Mouse (Mus musculus): ENCODE data around the gene Tor4a. TPM values are rescaled to one million over a fixed set of nuclear protein-coding genes. Genes with fewer than 3 reads are reported as not detected.
A peak's percentile ranks its signal among the peaks of the same experiment; 100 is the strongest.

Tor4a gene
- polyA plus RNA-seq, 1 experiment from 2014 or later: 6.5 TPM

- no peak within 1 kb of the TSS for H3K4me3 ChIP-seq (ENCODE audit: low read depth, low read length)
- no peak within 1 kb of the TSS for H3K4me2 ChIP-seq (ENCODE audit: low read depth, low read length)
- H3K36me3 ChIP-seq (ENCODE audit: control insufficient read depth, insufficient read depth): peaks cover 14% of the 10 kb centered on the region
- H3K9me3 ChIP-seq (replicated peaks; ENCODE audit: control insufficient read depth, low read length): no peaks in the 10 kb centered on the region
- no peak within 1 kb of the TSS for H3K9ac ChIP-seq (ENCODE audit: low read depth, low read length)
- H3K27ac ChIP-seq (ENCODE audit: low read length): no peak within 1 kb of the TSS
- no peaks in the 10 kb centered on the region for H3K27me3 ChIP-seq (ENCODE audit: control insufficient read depth, insufficient read depth, low read depth, low read length)
- no peak for ATAC-seq (ENCODE audit: low read depth)
- peaks cover 12% of the 10 kb centered on the region for H3K4me1 ChIP-seq (ENCODE audit: control insufficient read depth, low read depth, low read length)
Measured at GRCm38 (mm10) chr2:25218445-25218844, 21.8 kb upstream of the Tor4a start, which contains the start of gene Fam166a. Gene Fam166a, plus strand, starts transcription at chr2:25218745.

- H3K9ac ChIP-seq (ENCODE audit: low read depth, low read length): no peak overlapping the region
- H3K4me1 ChIP-seq (ENCODE audit: control insufficient read depth, low read depth, low read length): peaks cover 7% of the 10 kb centered on the region
- H3K27me3 ChIP-seq (ENCODE audit: control insufficient read depth, insufficient read depth, low read depth, low read length): no peaks in the 10 kb centered on the region
- WGBS (ENCODE audit: insufficient replicate concordance): 51% methylated on average over 2 of the region's 2 CpGs
- no peak overlapping the region for H3K27ac ChIP-seq (ENCODE audit: low read length)
- no peak for ATAC-seq (ENCODE audit: low read depth)
- peaks cover 10% of the 10 kb centered on the region for H3K36me3 ChIP-seq (ENCODE audit: control insufficient read depth, insufficient read depth)
- H3K4me3 ChIP-seq (ENCODE audit: low read depth, low read length): no peak overlapping the region
- no peaks in the 10 kb centered on the region for H3K9me3 ChIP-seq (replicated peaks; ENCODE audit: control insufficient read depth, low read length)
- H3K4me2 ChIP-seq (ENCODE audit: low read depth, low read length): no peak overlapping the region
Measured at GRCm38 (mm10) chr2:25217666-25218065, 21.0 kb upstream of the Tor4a start.

- H3K36me3 ChIP-seq (ENCODE audit: control insufficient read depth, insufficient read depth): no peaks in the 10 kb centered on the region
- no peak within 1 kb of the TSS for H3K27ac ChIP-seq (ENCODE audit: low read length)
- no peak within 1 kb of the TSS for H3K9ac ChIP-seq (ENCODE audit: low read depth, low read length)
- no peak within 1 kb of the TSS for H3K4me3 ChIP-seq (ENCODE audit: low read depth, low read length)
- no peak for ATAC-seq (ENCODE audit: low read depth)
- H3K4me2 ChIP-seq (ENCODE audit: low read depth, low read length): no peak within 1 kb of the TSS
- H3K9me3 ChIP-seq (replicated peaks; ENCODE audit: control insufficient read depth, low read length): no peaks in the 10 kb centered on the region
- peaks cover 18% of the 10 kb centered on the region for H3K4me1 ChIP-seq (ENCODE audit: control insufficient read depth, low read depth, low read length)
- 59% methylated on average over 3 of the region's 3 CpGs for WGBS (ENCODE audit: insufficient replicate concordance)
- no peaks in the 10 kb centered on the region for H3K27me3 ChIP-seq (ENCODE audit: control insufficient read depth, insufficient read depth, low read depth, low read length)
Measured at GRCm38 (mm10) chr2:25214444-25214843, 17.8 kb upstream of the Tor4a start, which contains the start of gene Stpg3. Gene Stpg3, minus strand, starts transcription at chr2:25214637.

- no peak overlapping the region for H3K27ac ChIP-seq (ENCODE audit: low read length)
- ATAC-seq (ENCODE audit: low read depth): no peak
- no peak overlapping the region for H3K4me3 ChIP-seq (ENCODE audit: low read depth, low read length)
- H3K4me1 ChIP-seq (ENCODE audit: control insufficient read depth, low read depth, low read length): peaks cover 18% of the 10 kb centered on the region
- H3K9me3 ChIP-seq (replicated peaks; ENCODE audit: control insufficient read depth, low read length): no peaks in the 10 kb centered on the region
- H3K27me3 ChIP-seq (ENCODE audit: control insufficient read depth, insufficient read depth, low read depth, low read length): no peaks in the 10 kb centered on the region
- no peak overlapping the region for H3K4me2 ChIP-seq (ENCODE audit: low read depth, low read length)
- no peaks in the 10 kb centered on the region for H3K36me3 ChIP-seq (ENCODE audit: control insufficient read depth, insufficient read depth)
- H3K9ac ChIP-seq (ENCODE audit: low read depth, low read length): no peak overlapping the region
- WGBS (ENCODE audit: insufficient replicate concordance): 71% methylated on average over 23 of the region's 23 CpGs
Measured at GRCm38 (mm10) chr2:25213266-25213865, 16.7 kb upstream of the Tor4a start.

- Histone ChIP-seq H3K27ac (ENCODE audit: low read length) (peak within 1 kb of the TSS; percentile 82), H3K36me3 (ENCODE audit: control insufficient read depth, insufficient read depth) (peaks cover 5% of the 10 kb centered on the region; the same call in 1 of the 2 replicates), H3K9ac (ENCODE audit: low read depth, low read length) (peak within 1 kb of the TSS; percentile 94), H3K4me1 (ENCODE audit: control insufficient read depth, low read depth, low read length) (peaks cover 18% of the 10 kb centered on the region), H3K4me2 (ENCODE audit: low read depth, low read length) (peak within 1 kb of the TSS; percentile 88), H3K4me3 (ENCODE audit: low read depth, low read length) (peak within 1 kb of the TSS; percentile 83), H3K9me3 (replicated peaks; ENCODE audit: control insufficient read depth, low read length) (no peaks in the 10 kb centered on the region), H3K27me3 (ENCODE audit: control insufficient read depth, insufficient read depth, low read depth, low read length) (no peaks in the 10 kb centered on the region)
- WGBS (ENCODE audit: insufficient replicate concordance): under 1% methylated on average over 44 of the region's 44 CpGs
- peak; percentile 94 for ATAC-seq (ENCODE audit: low read depth)
Measured at GRCm38 (mm10) chr2:25211121-25211670, 14.5 kb upstream of the Tor4a start, which contains the start of gene Nelfb. Gene Nelfb, minus strand, starts transcription at chr2:25211489.

- Histone ChIP-seq H3K9ac (ENCODE audit: low read depth, low read length) (peak overlapping the region; percentile 94), H3K4me3 (ENCODE audit: low read depth, low read length) (peak overlapping the region; percentile 83), H3K9me3 (replicated peaks; ENCODE audit: control insufficient read depth, low read length) (no peaks in the 10 kb centered on the region), H3K4me1 (ENCODE audit: control insufficient read depth, low read depth, low read length) (peaks cover 18% of the 10 kb centered on the region), H3K27ac (ENCODE audit: low read length) (peak overlapping the region; percentile 82), H3K36me3 (ENCODE audit: control insufficient read depth, insufficient read depth) (peaks cover 9% of the 10 kb centered on the region), H3K4me2 (ENCODE audit: low read depth, low read length) (peak overlapping the region; percentile 88), H3K27me3 (ENCODE audit: control insufficient read depth, insufficient read depth, low read depth, low read length) (no peaks in the 10 kb centered on the region)
- 0% methylated on average over 24 of the region's 24 CpGs for WGBS (ENCODE audit: insufficient replicate concordance)
- peak; percentile 17 for ATAC-seq (ENCODE audit: low read depth)
Measured at GRCm38 (mm10) chr2:25210686-25211085, 14.0 kb upstream of the Tor4a start.

- H3K9ac ChIP-seq (ENCODE audit: low read depth, low read length): no peak overlapping the region
- no peak for ATAC-seq (ENCODE audit: low read depth)
- H3K4me3 ChIP-seq (ENCODE audit: low read depth, low read length): no peak overlapping the region
- H3K4me1 ChIP-seq (ENCODE audit: control insufficient read depth, low read depth, low read length): peaks cover 18% of the 10 kb centered on the region
- H3K27me3 ChIP-seq (ENCODE audit: control insufficient read depth, insufficient read depth, low read depth, low read length): no peaks in the 10 kb centered on the region
- no peak overlapping the region for H3K27ac ChIP-seq (ENCODE audit: low read length)
- WGBS (ENCODE audit: insufficient replicate concordance): 73% methylated on average over 1 of the region's 1 CpGs
- no peak overlapping the region for H3K4me2 ChIP-seq (ENCODE audit: low read depth, low read length)
- H3K36me3 ChIP-seq (ENCODE audit: control insufficient read depth, insufficient read depth): peaks cover 32% of the 10 kb centered on the region
- no peaks in the 10 kb centered on the region for H3K9me3 ChIP-seq (replicated peaks; ENCODE audit: control insufficient read depth, low read length)
Measured at GRCm38 (mm10) chr2:25207593-25207992, 10.9 kb upstream of the Tor4a start.

GRCm38 (mm10) chr2:25203631-25204214 is 7.0 kb upstream of the Tor4a start:
- no peak overlapping the region for H3K9ac ChIP-seq (ENCODE audit: low read depth, low read length)
- no peaks in the 10 kb centered on the region for H3K9me3 ChIP-seq (replicated peaks; ENCODE audit: control insufficient read depth, low read length)
- no peak overlapping the region for H3K27ac ChIP-seq (ENCODE audit: low read length)
- WGBS (ENCODE audit: insufficient replicate concordance): 62% methylated on average over 4 of the region's 4 CpGs
- no peaks in the 10 kb centered on the region for H3K27me3 ChIP-seq (ENCODE audit: control insufficient read depth, insufficient read depth, low read depth, low read length)
- H3K4me1 ChIP-seq (ENCODE audit: control insufficient read depth, low read depth, low read length): no peaks in the 10 kb centered on the region
- H3K4me3 ChIP-seq (ENCODE audit: low read depth, low read length): no peak overlapping the region
- peaks cover 47% of the 10 kb centered on the region for H3K36me3 ChIP-seq (ENCODE audit: control insufficient read depth, insufficient read depth)
- peak; percentile 48; the same call in 1 of the 2 replicates for ATAC-seq (ENCODE audit: low read depth)
- no peak overlapping the region for H3K4me2 ChIP-seq (ENCODE audit: low read depth, low read length)

GRCm38 (mm10) chr2:25200631-25201030 is 3.9 kb upstream of the Tor4a start:
- Histone ChIP-seq H3K4me1 (ENCODE audit: control insufficient read depth, low read depth, low read length) (peaks cover 15% of the 10 kb centered on the region), H3K4me3 (ENCODE audit: low read depth, low read length) (no peak overlapping the region), H3K27me3 (ENCODE audit: control insufficient read depth, insufficient read depth, low read depth, low read length) (no peaks in the 10 kb centered on the region), H3K36me3 (ENCODE audit: control insufficient read depth, insufficient read depth) (peaks cover 40% of the 10 kb centered on the region), H3K9me3 (replicated peaks; ENCODE audit: control insufficient read depth, low read length) (no peaks in the 10 kb centered on the region), H3K27ac (ENCODE audit: low read length) (no peak overlapping the region), H3K9ac (ENCODE audit: low read depth, low read length) (no peak overlapping the region), H3K4me2 (ENCODE audit: low read depth, low read length) (no peak overlapping the region)
- 73% methylated on average over 2 of the region's 2 CpGs for WGBS (ENCODE audit: insufficient replicate concordance)
- ATAC-seq (ENCODE audit: low read depth): no peak
